Mouse (Mus musculus): ENCODE data around the gene Sec14l1.

Sec14l1 gene

GRCm38 (mm10) chr11:117183841-117184240, 68.9 kb downstream of the Sec14l1 start:
- no peak for DNase-seq (ENCODE audit: low read depth)

- DNase-seq (ENCODE audit: low read depth), result no peak
Observed at GRCm38 (mm10) chr11:117185076-117185933, 70.3 kb downstream of the Sec14l1 start.

GRCm38 (mm10) chr11:117191524-117191923, 76.6 kb downstream of the Sec14l1 start:
- DNase-seq (ENCODE audit: low read depth), result no peak

- DNase-seq (ENCODE audit: low read depth), result no peak
Observed at GRCm38 (mm10) chr11:117194475-117194937, 79.5 kb downstream of the Sec14l1 start.

GRCm38 (mm10) chr11:117195616-117196015, 80.6 kb downstream of the Sec14l1 start:
- DNase-seq (ENCODE audit: low read depth), result no peak

- DNase-seq (ENCODE audit: low read depth), result no peak
Observed at GRCm38 (mm10) chr11:117196681-117197080, 81.7 kb downstream of the Sec14l1 start.

GRCm38 (mm10) chr11:117198122-117198521, 83.2 kb downstream of the Sec14l1 start:
- no peak for DNase-seq (ENCODE audit: low read depth)

GRCm38 (mm10) chr11:117199282-117200175, 84.6 kb downstream of the Sec14l1 start, which contains the start of gene Sept9:
TSS of gene Sept9 (plus strand) at chr11:117199661.
- no peak for DNase-seq (ENCODE audit: low read depth)

- DNase-seq (ENCODE audit: low read depth), result no peak
Observed at GRCm38 (mm10) chr11:117201846-117202245, 86.9 kb downstream of the Sec14l1 start.

GRCm38 (mm10) chr11:117204606-117205005, 89.6 kb downstream of the Sec14l1 start:
- no peak for DNase-seq (ENCODE audit: low read depth)

- no peak for DNase-seq (ENCODE audit: low read depth)
Observed at GRCm38 (mm10) chr11:117205042-117205441, 90.1 kb downstream of the Sec14l1 start.

GRCm38 (mm10) chr11:117205447-117205846, 90.5 kb downstream of the Sec14l1 start:
- DNase-seq (ENCODE audit: low read depth), result no peak

- no peak for DNase-seq (ENCODE audit: low read depth)
Observed at GRCm38 (mm10) chr11:117207436-117207835, 92.5 kb downstream of the Sec14l1 start.

GRCm38 (mm10) chr11:117208151-117208673, 93.2 kb downstream of the Sec14l1 start:
- no peak for DNase-seq (ENCODE audit: low read depth)

Measured in c-Kit-positive CD71-positive TER-119-negative erythroid progenitor cells, embryonic 14.5 days (primary cell).